Mouse (Mus musculus) forebrain, embryonic 16.5 days (tissue): ENCODE data around the gene Gm49345. TPM values are rescaled to one million over a fixed set of nuclear protein-coding genes. Genes with fewer than 3 reads are reported as not detected.

Experiments
- ATAC-seq: fragments of 200-750 bp; cut with Nextera tagmentation; 2 replicates; pipeline ENCODE4 v1.8.0; 2017; ENCODE audit warnings: mild to moderate bottlenecking, moderate library complexity
- H3K27ac ChIP-seq: fragments of 300-500 bp; sonication (generic); 2 replicates; pipeline ENCODE4 v1.5.1; 2014; ENCODE audit warnings: low read length, control low read depth
- H3K27me3 ChIP-seq: fragments of 300-500 bp; sonication (generic); replicated peaks from 2 replicates; pipeline ENCODE4 v1.6.1; 2014; ENCODE audit warnings: low read length; ENCODE audit not compliant: control insufficient read depth, insufficient read depth
- H3K36me3 ChIP-seq: fragments of 300-500 bp; sonication (generic); 2 replicates; pipeline ENCODE4 v1.6.1; 2014; ENCODE audit not compliant: control insufficient read depth, insufficient read depth
- H3K4me1 ChIP-seq: fragments of 300-500 bp; sonication (generic); replicated peaks from 2 replicates; pipeline ENCODE4 v1.6.1; 2014; ENCODE audit warnings: low read length; ENCODE audit not compliant: control insufficient read depth, insufficient read depth
- H3K4me2 ChIP-seq: fragments of 300-500 bp; sonication (generic); 2 replicates; pipeline ENCODE4 v1.6.1; 2014; ENCODE audit warnings: mild to moderate bottlenecking, low read length, control low read depth
- H3K4me3 ChIP-seq: fragments of 300-500 bp; sonication (generic); replicated peaks from 2 replicates; pipeline ENCODE4 v1.5.1; 2014; ENCODE audit warnings: mild to moderate bottlenecking, low read length, control low read depth
- H3K9ac ChIP-seq: fragments of 300-500 bp; sonication (generic); replicated peaks from 2 replicates; pipeline ENCODE4 v1.6.1; 2014; ENCODE audit warnings: low read depth, low read length, control low read depth
- H3K9me3 ChIP-seq: fragments of 300-500 bp; sonication (generic); 2 replicates; pipeline ENCODE4 v1.6.1; 2016; ENCODE audit warnings: low read length; ENCODE audit not compliant: control insufficient read depth
- WGBS: fragments of 180-500 bp; shearing (Covaris S2); extraction: QIAGEN DNeasy Blood & Tissue Kit; methylation state at CpG from one replicate; pipeline ENCODE4 v1.1.7; 2014; 5-methylcytosine and 5-hydroxymethylcytosine counted together
- polyA plus RNA-seq: library from polyadenylated mRNA; unstranded; fragments of >200 nt; fragmentation: Nextera tagmentation; extraction: Ambion mirVana; gene quantifications from 2 replicates; pipeline ENCODE4 v1.2.1, GENCODE M21; 2015

Gm49345 gene
- polyA plus RNA-seq, 1 experiment from 2014 or later, result not detected

DNA sequence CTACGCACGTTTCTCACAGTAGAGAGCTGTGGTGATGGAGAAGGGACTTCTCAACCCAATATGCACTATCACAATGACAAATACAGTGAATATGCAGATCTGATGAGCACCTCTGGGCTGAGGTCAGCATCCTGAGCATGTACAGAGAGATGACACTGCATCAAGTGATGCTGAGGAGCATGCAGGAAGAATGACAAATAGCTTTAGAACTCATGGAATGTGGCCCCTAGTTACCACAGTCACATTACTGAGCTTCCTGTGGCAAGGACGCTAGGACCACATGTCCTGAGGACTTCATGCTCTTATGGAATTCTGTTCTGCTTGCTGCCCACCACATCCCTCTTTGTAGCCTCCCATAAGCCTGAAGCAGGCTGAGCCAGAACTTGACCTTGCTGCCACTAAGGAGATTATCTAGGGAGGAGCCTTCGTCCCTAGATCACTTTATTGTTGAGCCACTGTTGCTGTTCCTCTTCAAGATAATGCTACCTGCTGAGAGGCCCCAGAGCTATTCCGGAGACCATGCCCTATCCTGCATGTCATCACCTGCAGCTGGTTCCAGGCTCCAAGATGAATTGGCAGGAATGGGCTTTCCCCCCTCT is 64.9 kb downstream of the Gm49345 start:
- no peaks in the 10 kb centered on the region for H3K9me3 ChIP-seq
- WGBS, result 73% methylated on average over 5 of the region's 5 CpGs
- no peak for ATAC-seq

GRCm38 (mm10) chr13:67553730-67554129 is 83.8 kb downstream of the Gm49345 start, which contains the start of gene Zfp748:
Gene Zfp748 (minus strand): TSS chr13:67553830.
- peaks cover 14% of the 10 kb centered on the region for H3K4me1 ChIP-seq
- H3K36me3 ChIP-seq, result no peaks in the 10 kb centered on the region
- peak within 1 kb of the TSS; percentile 95 for H3K9ac ChIP-seq
- H3K4me3 ChIP-seq, result peak within 1 kb of the TSS; percentile 92
- 79% methylated on average over 4 of the region's 4 CpGs for WGBS
- no peak for ATAC-seq
- H3K27ac ChIP-seq, result peak within 1 kb of the TSS; percentile 84
- no peaks in the 10 kb centered on the region for H3K9me3 ChIP-seq
- H3K4me2 ChIP-seq, result peak within 1 kb of the TSS; percentile 85
- no peaks in the 10 kb centered on the region for H3K27me3 ChIP-seq

More for the DNA sequence above, 64.9 kb downstream of the Gm49345 start:
- Histone ChIP-seq H3K27me3 (no peaks in the 10 kb centered on the region), H3K4me3 (no peak overlapping the region), H3K27ac (no peak overlapping the region), H3K4me2 (no peak overlapping the region), H3K36me3 (no peaks in the 10 kb centered on the region), H3K9ac (no peak overlapping the region), H3K4me1 (no peaks in the 10 kb centered on the region)

DNA sequence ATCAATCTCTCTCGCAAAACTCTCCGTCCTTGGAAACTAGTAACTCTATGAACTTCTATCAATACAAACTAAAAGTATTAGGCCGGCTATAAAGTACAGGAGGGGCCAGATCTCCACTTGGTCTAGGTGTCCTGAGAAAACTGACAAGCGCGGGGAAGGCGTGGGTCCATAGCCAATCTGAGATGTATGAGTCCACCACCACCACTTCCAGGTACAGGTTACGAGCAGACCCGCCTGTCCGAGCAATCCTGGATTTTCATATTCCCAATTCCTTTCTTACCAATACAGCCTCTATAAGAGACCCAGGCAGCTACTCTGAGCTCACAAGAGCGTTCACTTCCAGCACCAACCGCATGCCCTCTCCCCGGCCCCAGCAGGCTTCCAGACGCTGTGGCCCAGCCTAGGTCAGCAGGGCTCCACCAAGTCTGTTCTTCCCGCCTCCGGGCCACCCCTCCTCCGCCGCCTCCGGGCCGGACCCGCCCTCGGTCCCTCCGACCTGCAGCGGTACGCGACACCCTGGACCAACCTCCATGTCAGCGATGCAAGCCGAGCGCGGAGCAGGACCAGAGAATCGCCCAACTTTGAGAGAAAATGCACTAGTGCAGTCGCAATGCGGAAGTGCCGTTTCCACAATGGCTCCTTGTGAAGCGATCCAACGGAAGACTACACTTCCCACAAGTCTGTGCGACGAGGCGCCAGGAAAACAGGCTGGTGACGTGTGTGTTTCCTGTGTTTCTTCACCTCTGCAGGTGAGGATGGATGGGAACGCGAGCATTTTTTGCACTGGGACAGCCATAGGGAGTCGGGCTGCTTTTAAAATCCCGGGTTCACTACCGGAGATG is 84.8 kb downstream of the Gm49345 start:
- H3K36me3 ChIP-seq, result no peaks in the 10 kb centered on the region
- H3K27ac ChIP-seq, result peak overlapping the region; percentile 84
- H3K9me3 ChIP-seq, result no peaks in the 10 kb centered on the region
- peaks cover 14% of the 10 kb centered on the region for H3K4me1 ChIP-seq
- H3K9ac ChIP-seq, result peak overlapping the region; percentile 95
- ATAC-seq, result peak; percentile 100
- no peaks in the 10 kb centered on the region for H3K27me3 ChIP-seq
- peak overlapping the region; percentile 85 for H3K4me2 ChIP-seq
- under 1% methylated on average over 44 of the region's 44 CpGs for WGBS
- peak overlapping the region; percentile 92 for H3K4me3 ChIP-seq

GRCm38 (mm10) chr13:67545941-67546340 is 91.6 kb downstream of the Gm49345 start:
- Histone ChIP-seq H3K4me3 (no peak overlapping the region), H3K4me2 (no peak overlapping the region), H3K4me1 (0 out of 2 replicates have a peak, but pooled peaks cover 1% of the 10 kb centered on the region), H3K9ac (no peak overlapping the region), H3K27me3 (no peaks in the 10 kb centered on the region), H3K9me3 (no peaks in the 10 kb centered on the region), H3K36me3 (peaks cover 31% of the 10 kb centered on the region), H3K27ac (no peak overlapping the region)
- 74% methylated on average over 1 of the region's 1 CpGs for WGBS
- ATAC-seq, result no peak

Other genes with a start within 250 kb of the Gm49345 start
- gene Zfp429, start 237.9 kb downstream of the Gm49345 start, polyA plus RNA-seq, result 4.4 and 5.3 TPM in 2 replicates
- gene Zfp459, start 216.4 kb downstream of the Gm49345 start, polyA plus RNA-seq, result 1.3 and 2.0 TPM in 2 replicates
- gene Zfp874a, start 186.1 kb downstream of the Gm49345 start, polyA plus RNA-seq, result 9.7 and 11.0 TPM in 2 replicates
- gene Zfp874b, start 153.5 kb downstream of the Gm49345 start, polyA plus RNA-seq, result 4.9 and 5.1 TPM in 2 replicates
- 13.9 and 14.8 TPM in 2 replicates for gene Zfp58, start 137.2 kb downstream of the Gm49345 start, polyA plus RNA-seq
- gene Gm26965, start 111.6 kb downstream of the Gm49345 start, polyA plus RNA-seq, result not detected in 2 replicates
- gene Zfp87, start 111.6 kb downstream of the Gm49345 start, polyA plus RNA-seq, result 42.4 and 45.3 TPM in 2 replicates
- 16.7 and 19.6 TPM in 2 replicates for gene Zfp748, start 83.9 kb downstream of the Gm49345 start, polyA plus RNA-seq
- gene Zfp729b, start 28.1 kb downstream of the Gm49345 start, polyA plus RNA-seq, result 6.3 and 7.6 TPM in 2 replicates
- 5.2 TPM in 2 replicates for gene Zfp729a, start within 50 bp of the Gm49345 start, polyA plus RNA-seq
- 14.8 and 17.2 TPM in 2 replicates for gene Zfp738, start 49.3 kb upstream of the Gm49345 start, polyA plus RNA-seq
- gene Zfp65, start 91.4 kb upstream of the Gm49345 start, polyA plus RNA-seq, result 12.0 and 14.0 TPM in 2 replicates
- gene Zfp85, start 117.5 kb upstream of the Gm49345 start, polyA plus RNA-seq, result 8.2 and 9.0 TPM in 2 replicates
- gene Zfp493, start 141.9 kb upstream of the Gm49345 start, polyA plus RNA-seq, result 3.4 and 3.6 TPM in 2 replicates
- 15.1 and 17.0 TPM in 2 replicates for gene Zfp273, start 176.0 kb upstream of the Gm49345 start, polyA plus RNA-seq
- 3.6 and 4.9 TPM in 2 replicates for gene Gm10037, start 193.3 kb upstream of the Gm49345 start, polyA plus RNA-seq
- not detected in 2 replicates for gene BC048507, start 225.6 kb upstream of the Gm49345 start, polyA plus RNA-seq